Mouse (Mus musculus) G1E (cell line): ENCODE measurements around the gene Prelid3b. TPM values are rescaled to one million over a fixed set of nuclear protein-coding genes. Genes with fewer than 3 reads are reported as not detected.

Source experiments
- ATAC-seq: 2 replicates; pipeline ENCODE4 v1.8.0; 2016; ENCODE audit warnings: mild to moderate bottlenecking; ENCODE audit not compliant: insufficient number of reproducible peaks, poor library complexity, low FRiP score, severe bottlenecking; ENCODE audit errors: extremely low read depth
- DNase-seq: peaks from one replicate; pipeline ENCODE4 v3.0.0; 2012; ENCODE audit warnings: low spot score
- H3K27me3 ChIP-seq: 2 replicates; pipeline ENCODE4 v1.6.1; 2012; ENCODE audit warnings: mild to moderate bottlenecking, low read length, inconsistent platforms; ENCODE audit not compliant: insufficient read depth
- H3K36me3 ChIP-seq: replicated peaks from 2 replicates; pipeline ENCODE3; 2012; ENCODE audit warnings: mild to moderate bottlenecking, inconsistent platforms
- H3K4me1 ChIP-seq: 2 replicates; pipeline ENCODE4 v1.6.1; 2012; ENCODE audit warnings: low read depth, low read length, inconsistent platforms, mixed read lengths; ENCODE audit not compliant: insufficient read depth
- H3K4me3 ChIP-seq: 2 replicates; pipeline ENCODE4 v1.5.1; 2012; ENCODE audit warnings: low read depth, mild to moderate bottlenecking, inconsistent platforms, low read length, moderate library complexity, mixed read lengths
- H3K9me3 ChIP-seq: replicated peaks from 2 replicates; pipeline ENCODE4 v1.6.1; 2012; ENCODE audit warnings: inconsistent platforms
- CTCF ChIP-seq: IDR thresholded peaks from 2 replicates; pipeline ENCODE4 v1.5.1; 2012; ENCODE audit warnings: low read depth, low read length, inconsistent platforms, mixed read lengths
- GATA1 ChIP-seq: IDR thresholded peaks from 2 replicates; pipeline ENCODE4 v1.6.1; 2012; ENCODE audit warnings: borderline replicate concordance, low read length, inconsistent platforms, mixed read lengths
- GATA2 ChIP-seq: IDR thresholded peaks from 2 replicates; pipeline ENCODE4 v1.6.1; 2012; ENCODE audit warnings: low read depth, low read length, inconsistent platforms, borderline replicate concordance
- POLR2AphosphoS5 ChIP-seq: IDR thresholded peaks from 2 replicates; pipeline ENCODE4 v1.6.1; 2012; ENCODE audit warnings: low read depth, low read length, inconsistent platforms; ENCODE audit not compliant: insufficient replicate concordance
- TAL1 ChIP-seq: conservative IDR thresholded peaks from 2 replicates; pipeline ENCODE4 v1.6.1; 2012; ENCODE audit warnings: low read depth, low read length, inconsistent platforms, mixed read lengths
- polyA plus RNA-seq: library from polyadenylated mRNA; stranded (reverse); fragments of >175 nt; gene quantifications from 2 replicates; pipeline ENCODE4 v1.2.3, GENCODE M21; 2012
- total RNA-seq, 2 experiments: library from RNA; stranded (forward) in 1 of 2; stranded (reverse) in 1 of 2; fragments of 200-1000 nt in 1 of 2; fragments of >200 nt in 1 of 2; fragmentation: Nextera tagmentation in 1 of 2; gene quantifications; 2 replicates each; pipeline ENCODE4 v1.2.3; 2014 to 2017

Prelid3b gene
- total and polyA plus RNA-seq, 3 experiments: 57.8 to 165 (median 88.7) TPM

GRCm38 (mm10) chr2:174509825-174510224 lies 36.9 kb upstream of the Prelid3b start:
- Histone ChIP-seq H3K4me1 (no peaks in the 10 kb centered on the region), H3K36me3 (no peaks in the 10 kb centered on the region), H3K4me3 (no peak overlapping the region), H3K9me3 (0 out of 2 replicates have a peak, but pooled peaks cover 2% of the 10 kb centered on the region), H3K27me3 (no peaks in the 10 kb centered on the region)
- DNase-seq: no peak
- no peak for TF ChIP-seq POLR2AphosphoS5
- no peak for ATAC-seq

DNA sequence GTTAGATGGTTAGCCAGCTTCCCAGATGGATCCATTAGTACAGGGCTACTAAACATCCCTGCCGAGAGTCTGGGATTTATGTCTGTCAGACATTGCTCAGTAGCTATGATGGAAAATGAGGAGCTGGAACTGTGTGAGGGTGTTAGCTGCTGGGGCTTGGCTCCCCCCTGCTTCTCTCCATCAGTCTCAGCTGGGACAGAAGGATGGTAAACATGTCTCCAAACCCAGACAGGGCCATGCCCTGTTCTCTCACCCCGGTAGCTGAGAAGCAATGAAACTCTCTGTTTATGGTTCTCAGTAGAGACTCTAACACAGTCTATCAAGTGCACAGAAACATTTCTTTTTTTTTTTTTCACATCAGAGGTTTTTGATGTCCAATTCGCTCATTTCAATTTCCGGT lies 35.1 kb upstream of the Prelid3b start:
- H3K27me3 ChIP-seq: no peaks in the 10 kb centered on the region; the same call in 1 of the 2 replicates
- H3K4me3 ChIP-seq: no peak overlapping the region
- H3K4me1 ChIP-seq: no peaks in the 10 kb centered on the region
- H3K9me3 ChIP-seq: 0 out of 2 replicates have a peak, but pooled peaks cover 2% of the 10 kb centered on the region
- no peak for ATAC-seq
- no peak for DNase-seq
- TF ChIP-seq GATA1 (no peak), TAL1 (no peak), POLR2AphosphoS5 (no peak), CTCF (no peak), GATA2 (no peak)
- no peaks in the 10 kb centered on the region for H3K36me3 ChIP-seq

DNA sequence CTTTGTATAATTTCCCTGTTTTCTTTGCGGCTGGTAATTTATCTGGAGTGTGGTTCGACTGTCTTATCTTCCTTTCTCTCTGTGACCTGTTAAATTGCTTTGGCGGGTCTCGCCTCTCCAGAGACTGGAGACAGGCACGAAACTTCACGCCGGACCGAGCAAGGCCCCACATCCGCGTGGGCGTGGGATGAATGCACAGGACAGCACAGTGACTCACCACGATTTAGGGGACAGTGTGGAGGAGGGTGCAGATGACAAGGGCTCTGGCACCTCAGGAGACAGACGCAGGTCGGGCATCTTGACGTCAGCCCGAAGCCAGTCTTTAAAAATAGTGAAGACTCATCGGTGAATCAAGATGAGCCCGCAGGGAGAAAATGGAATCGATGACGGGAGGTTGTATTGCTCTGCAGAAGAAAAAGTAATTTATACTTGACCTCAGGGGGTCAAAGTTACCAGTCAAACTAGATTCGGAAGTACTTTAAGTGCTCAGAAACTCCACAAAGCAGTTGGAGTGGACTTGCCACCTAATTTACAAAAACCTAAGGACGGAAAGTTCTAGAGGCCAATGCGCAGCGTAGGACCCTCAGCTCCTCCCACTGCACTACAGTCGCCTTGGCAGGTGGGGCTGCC lies 30.1 kb upstream of the Prelid3b start:
- no peak for ATAC-seq
- Histone ChIP-seq H3K4me1 (no peaks in the 10 kb centered on the region), H3K9me3 (no peaks in the 10 kb centered on the region; the same call in 1 of the 2 replicates), H3K4me3 (no peak overlapping the region), H3K36me3 (no peaks in the 10 kb centered on the region), H3K27me3 (no peaks in the 10 kb centered on the region; the same call in 1 of the 2 replicates)
- TF ChIP-seq POLR2AphosphoS5: no peak
- TF ChIP-seq GATA1: no peak
- TF ChIP-seq GATA2: no peak
- no peak for TF ChIP-seq TAL1
- TF ChIP-seq CTCF: no peak
- DNase-seq: no peak

DNA sequence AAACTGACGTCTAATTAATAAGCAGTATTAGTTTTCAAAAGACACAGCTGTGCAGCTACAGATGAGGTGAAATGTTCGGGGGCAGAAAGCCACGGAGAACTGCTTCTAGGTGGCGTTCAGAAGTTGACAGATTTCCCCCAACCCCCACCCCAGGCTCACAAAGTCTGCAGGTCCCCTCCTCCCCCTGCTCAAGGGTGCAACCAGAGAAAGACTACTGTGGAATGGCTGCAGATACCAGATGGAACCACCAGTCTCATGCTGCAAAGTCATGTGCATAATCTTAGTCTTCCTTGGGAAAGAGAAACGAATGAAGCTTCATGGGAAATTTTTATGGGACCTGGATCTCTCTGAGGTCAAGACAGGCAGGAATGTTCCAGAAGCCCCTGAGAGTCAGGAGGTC lies 29.4 kb upstream of the Prelid3b start:
- H3K9me3 ChIP-seq: peaks cover 3% of the 10 kb centered on the region; the same call in 1 of the 2 replicates
- no peaks in the 10 kb centered on the region for H3K36me3 ChIP-seq
- ATAC-seq (no peak), DNase-seq (no peak)
- TF ChIP-seq CTCF: no peak
- no peak for TF ChIP-seq POLR2AphosphoS5
- no peak for TF ChIP-seq GATA1
- TF ChIP-seq GATA2: no peak
- no peaks in the 10 kb centered on the region for H3K4me1 ChIP-seq
- H3K4me3 ChIP-seq: no peak overlapping the region
- no peaks in the 10 kb centered on the region; the same call in 1 of the 2 replicates for H3K27me3 ChIP-seq

DNA sequence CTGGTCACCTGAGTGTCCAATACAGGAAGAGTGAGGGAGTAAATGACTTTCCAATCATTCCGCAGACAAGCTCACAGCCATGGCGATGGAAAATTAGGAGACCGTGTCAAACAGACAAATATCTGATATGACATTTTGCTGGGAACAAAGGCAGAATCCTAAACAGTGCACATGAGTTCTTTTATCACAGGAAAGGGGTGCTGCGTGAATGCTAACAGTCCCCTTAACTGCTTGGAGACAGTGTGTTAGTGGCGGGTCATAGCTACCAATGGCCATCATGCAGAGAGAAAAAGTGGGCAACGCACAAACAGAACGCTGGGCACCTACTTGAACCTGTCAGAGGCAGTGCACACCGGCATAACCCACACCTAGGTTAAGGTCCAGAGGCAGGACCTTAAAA lies 28.6 kb upstream of the Prelid3b start:
- no peaks in the 10 kb centered on the region; the same call in 1 of the 2 replicates for H3K27me3 ChIP-seq
- peaks cover 3% of the 10 kb centered on the region; the same call in 1 of the 2 replicates for H3K9me3 ChIP-seq
- DNase-seq (no peak), ATAC-seq (no peak)
- H3K4me3 ChIP-seq: no peak overlapping the region
- no peaks in the 10 kb centered on the region for H3K36me3 ChIP-seq
- H3K4me1 ChIP-seq: no peaks in the 10 kb centered on the region
- TF ChIP-seq TAL1: no peak

DNA sequence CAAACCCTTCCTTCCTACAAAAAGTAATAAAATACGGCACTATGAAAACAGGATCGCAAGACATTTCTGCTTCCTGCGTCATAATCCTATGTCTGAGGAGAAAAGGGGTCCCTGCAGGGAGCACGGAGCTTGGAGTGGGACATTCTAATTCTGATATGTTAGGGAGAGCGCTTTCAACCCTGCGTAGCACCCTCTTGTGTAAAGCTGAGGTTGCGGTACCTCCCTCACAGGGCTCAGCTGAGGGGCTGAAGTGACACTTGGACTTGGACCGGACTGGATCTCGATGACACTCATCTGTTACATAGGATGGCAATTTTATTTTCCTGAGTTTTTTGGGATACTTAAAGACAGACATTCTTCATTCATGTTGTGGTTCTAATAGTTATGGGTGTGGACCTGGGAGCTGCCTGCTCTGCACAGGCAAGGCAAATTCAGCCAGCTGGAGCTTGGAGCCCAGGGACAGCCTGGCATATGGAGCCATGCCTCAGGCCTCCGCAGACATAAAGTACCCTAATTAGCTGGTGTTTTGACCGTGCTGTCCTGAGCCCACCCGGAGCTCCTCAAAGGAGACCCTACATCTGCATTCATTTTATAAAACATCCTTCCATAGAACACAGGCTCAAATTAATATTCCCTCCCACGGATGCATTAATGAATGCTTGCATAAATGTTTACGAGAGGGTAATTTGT lies 28.1 kb upstream of the Prelid3b start:
- DNase-seq (no peak), ATAC-seq (no peak)
- TF ChIP-seq CTCF: no peak
- TF ChIP-seq GATA2: no peak
- TF ChIP-seq GATA1: no peak
- no peak for TF ChIP-seq POLR2AphosphoS5
- TF ChIP-seq TAL1: no peak
- Histone ChIP-seq H3K9me3 (peaks cover 3% of the 10 kb centered on the region; the same call in 1 of the 2 replicates), H3K36me3 (no peaks in the 10 kb centered on the region), H3K4me3 (no peak overlapping the region), H3K4me1 (no peaks in the 10 kb centered on the region), H3K27me3 (no peaks in the 10 kb centered on the region; the same call in 1 of the 2 replicates)
